Mouse (Mus musculus): ENCODE data around the gene Mydgf. TPM values are rescaled to one million over a fixed set of nuclear protein-coding genes. Genes with fewer than 3 reads are reported as not detected.

The Mydgf gene
- total and polyA plus RNA-seq, 3 experiments = 61.1 to 101 (median 85.5) TPM

DNA sequence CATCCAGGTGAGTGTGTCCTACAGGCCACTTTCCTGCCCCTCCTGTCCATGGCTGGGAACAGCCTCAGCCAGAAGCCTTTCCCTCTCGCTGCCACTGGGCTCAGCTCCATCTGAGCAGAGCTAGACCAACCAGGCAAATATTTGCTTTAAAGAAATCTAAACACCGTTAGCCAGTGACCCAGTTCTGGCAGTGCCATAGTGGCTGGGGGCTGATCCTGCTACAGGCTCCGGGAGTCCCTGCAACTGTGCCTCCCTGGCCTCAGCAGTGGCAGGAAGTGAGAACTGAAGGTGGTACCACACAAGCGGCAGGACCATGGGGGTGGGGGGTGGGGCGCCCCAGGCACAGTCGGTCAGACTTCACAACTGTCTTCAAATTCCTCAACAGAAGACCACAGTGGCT is 29.0 kb upstream of the Mydgf start:
- no peaks in the 10 kb centered on the region for H3K27me3 ChIP-seq (replicated peaks)
- no peak for DNase-seq (ENCODE audit: extremely low read depth)
- dilution Hi-C loops (cut with MboI; ENCODE audit: extremely low pct_ligation_motif_present, extremely low pct_unique_long_range_greater_than_20kb, low sequenced_read_pairs) (no loop called here), in situ Hi-C loops (cut with MboI; ENCODE audit: low pct_ligation_motif_present, low pct_unique_long_range_greater_than_20kb, low sequenced_read_pairs) (no loop called here)
- peaks cover 10 to 39% of the 10 kb centered on the region in 2 experiments for H3K4me1 ChIP-seq (ENCODE audit: control insufficient read depth in 1 of 2, insufficient read depth in 2 of 2)
- H3K4me3 ChIP-seq (replicated peaks in 1 of 3; ENCODE audit: low read depth in 2 of 3, low read length in 2 of 3, poor library complexity in 1 of 3) = no peak overlapping the region
- H3K36me3 ChIP-seq (replicated peaks in 1 of 2; ENCODE audit: control insufficient read depth in 1 of 2, insufficient read depth in 1 of 2, low read length in 1 of 2) = peaks cover 42 to 84% of the 10 kb centered on the region in 2 experiments
- H3K9ac ChIP-seq (ENCODE audit: insufficient read depth, low read depth) = no peak overlapping the region
- TF ChIP-seq ZMIZ1 (IDR thresholded peaks at IDR 0.05; ENCODE audit: low read depth, low read length) (no peak), GABPA (IDR thresholded peaks at IDR 0.05; ENCODE audit: insufficient replicate concordance, low read depth, low read length) (no peak), PAX5 (IDR thresholded peaks at IDR 0.05; ENCODE audit: low read length) (no peak), UBTF (IDR thresholded peaks at IDR 0.05; ENCODE audit: low read depth, low read length) (no peak)
- H3K9me3 ChIP-seq (replicated peaks; ENCODE audit: low read length) = no peaks in the 10 kb centered on the region
- no peak overlapping the region for H3K4me2 ChIP-seq (ENCODE audit: insufficient read depth, low read depth, poor library complexity, severe bottlenecking)
- no peak overlapping the region for H3K27ac ChIP-seq (ENCODE audit: insufficient read depth, low read depth)
- H3K79me2 ChIP-seq (replicated peaks; ENCODE audit: control insufficient read depth, extremely low read depth, insufficient read depth, poor library complexity, severe bottlenecking) = no peaks in the 10 kb centered on the region; the same call in 1 of the 2 replicates

DNA sequence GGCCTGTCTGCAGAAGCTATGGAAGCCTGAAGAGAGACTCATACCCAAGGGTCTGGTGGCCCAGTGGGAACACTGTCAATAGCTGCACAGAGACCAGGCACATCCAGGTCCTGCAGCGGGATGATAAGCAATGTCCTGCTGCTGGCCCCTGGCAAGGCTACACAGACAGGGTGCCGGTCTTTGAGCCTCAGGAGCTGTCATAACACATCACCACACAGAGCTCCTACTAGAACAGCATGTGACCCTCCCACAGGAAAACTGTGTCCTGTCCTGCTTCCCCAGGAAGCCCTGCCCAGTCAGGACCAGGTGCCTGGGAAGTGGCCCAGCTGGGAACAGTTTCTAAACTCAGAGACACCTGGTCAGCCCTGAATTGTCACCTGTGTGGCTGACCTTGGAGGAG is 27.4 kb upstream of the Mydgf start:
- TF ChIP-seq CHD1 (IDR thresholded peaks at IDR 0.05; ENCODE audit: low read depth, low read length) = no peak
- no peak for TF ChIP-seq RAD21 (IDR thresholded peaks at IDR 0.05; ENCODE audit: low read depth, low read length)
- no peak for TF ChIP-seq ETS1 (conservative IDR thresholded peaks at IDR 0.05; ENCODE audit: low read depth, low read length)
- TF ChIP-seq MAZ (IDR thresholded peaks at IDR 0.05; ENCODE audit: low read depth, low read length) = no peak
- no peak for TF ChIP-seq TBP (conservative IDR thresholded peaks at IDR 0.05; ENCODE audit: low read depth, low read length)
- no peak for TF ChIP-seq SIN3A (IDR thresholded peaks at IDR 0.05; ENCODE audit: low read length)
- no peak for TF ChIP-seq CTCF (conservative IDR thresholded peaks at IDR 0.05 in 1 of 2, IDR thresholded peaks at IDR 0.05 in 1 of 2; ENCODE audit: low read depth in 2 of 2, low read length in 2 of 2)
- Histone ChIP-seq H3K9ac (ENCODE audit: insufficient read depth, low read depth) (no peak overlapping the region), H3K4me3 (replicated peaks in 1 of 3; ENCODE audit: low read depth in 2 of 3, low read length in 2 of 3, poor library complexity in 1 of 3) (no peak overlapping the region), H3K27ac (ENCODE audit: insufficient read depth, low read depth) (no peak overlapping the region), H3K36me3 (replicated peaks in 1 of 2; ENCODE audit: control insufficient read depth in 1 of 2, insufficient read depth in 1 of 2, low read length in 1 of 2) (peaks cover 57 to 92% of the 10 kb centered on the region in 2 experiments), H3K4me1 (ENCODE audit: control insufficient read depth in 1 of 2, insufficient read depth in 2 of 2) (peaks cover 3 to 23% of the 10 kb centered on the region in 2 experiments; a peak in 3 of 4 replicates), H3K4me2 (ENCODE audit: insufficient read depth, low read depth, poor library complexity, severe bottlenecking) (no peak overlapping the region), H3K9me3 (replicated peaks; ENCODE audit: low read length) (no peaks in the 10 kb centered on the region), H3K79me2 (replicated peaks; ENCODE audit: control insufficient read depth, extremely low read depth, insufficient read depth, poor library complexity, severe bottlenecking) (no peaks in the 10 kb centered on the region; the same call in 1 of the 2 replicates), H3K27me3 (replicated peaks) (no peaks in the 10 kb centered on the region)
- DNase-seq (ENCODE audit: extremely low read depth) = no peak
- in situ Hi-C loops (cut with MboI; ENCODE audit: low pct_ligation_motif_present, low pct_unique_long_range_greater_than_20kb, low sequenced_read_pairs) (no loop called here), dilution Hi-C loops (cut with MboI; ENCODE audit: extremely low pct_ligation_motif_present, extremely low pct_unique_long_range_greater_than_20kb, low sequenced_read_pairs) (no loop called here)

DNA sequence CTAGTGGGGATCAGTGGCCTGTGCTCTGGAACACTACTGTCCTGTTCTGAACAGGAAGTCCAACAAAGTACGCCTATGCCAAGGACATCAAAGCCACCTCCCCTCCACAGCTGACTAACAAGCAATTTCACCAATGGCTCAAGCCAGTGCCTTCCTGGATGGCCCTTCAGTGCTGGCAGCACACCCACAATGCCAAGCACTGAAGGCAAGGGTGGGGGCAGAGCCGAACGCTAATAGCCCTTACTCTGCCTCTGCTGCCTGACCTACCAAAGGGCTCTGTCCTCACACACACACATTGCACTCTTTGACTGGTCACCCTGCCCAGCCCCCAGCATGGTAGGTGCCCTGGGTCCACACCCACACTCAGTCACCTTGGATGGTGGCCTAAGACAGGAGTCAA is 25.1 kb upstream of the Mydgf start:
- Histone ChIP-seq H3K9me3 (replicated peaks; ENCODE audit: low read length) (no peaks in the 10 kb centered on the region), H3K4me2 (ENCODE audit: insufficient read depth, low read depth, poor library complexity, severe bottlenecking) (no peak overlapping the region), H3K27me3 (replicated peaks) (no peaks in the 10 kb centered on the region), H3K4me1 (ENCODE audit: control insufficient read depth in 1 of 2, insufficient read depth in 2 of 2) (peaks cover 3 to 12% of the 10 kb centered on the region in 2 experiments; a peak in 3 of 4 replicates), H3K79me2 (replicated peaks; ENCODE audit: control insufficient read depth, extremely low read depth, insufficient read depth, poor library complexity, severe bottlenecking) (no peaks in the 10 kb centered on the region), H3K4me3 (replicated peaks in 1 of 3; ENCODE audit: low read depth in 2 of 3, low read length in 2 of 3, poor library complexity in 1 of 3) (no peak overlapping the region), H3K36me3 (replicated peaks in 1 of 2; ENCODE audit: control insufficient read depth in 1 of 2, insufficient read depth in 1 of 2, low read length in 1 of 2) (peaks cover 80 to 95% of the 10 kb centered on the region in 2 experiments), H3K27ac (ENCODE audit: insufficient read depth, low read depth) (no peak overlapping the region), H3K9ac (ENCODE audit: insufficient read depth, low read depth) (no peak overlapping the region)
- TF ChIP-seq POLR2A (IDR thresholded peaks at IDR 0.05; ENCODE audit: low read depth, low read length) (no peak), BHLHE40 (IDR thresholded peaks at IDR 0.05; ENCODE audit: low read depth, low read length) (no peak), SMC3 (IDR thresholded peaks at IDR 0.05; ENCODE audit: low read depth, low read length) (no peak), ETS1 (conservative IDR thresholded peaks at IDR 0.05; ENCODE audit: low read depth, low read length) (no peak)
- DNase-seq (ENCODE audit: extremely low read depth) = no peak
- dilution Hi-C loops (cut with MboI; ENCODE audit: extremely low pct_ligation_motif_present, extremely low pct_unique_long_range_greater_than_20kb, low sequenced_read_pairs) (no loop called here), in situ Hi-C loops (cut with MboI; ENCODE audit: low pct_ligation_motif_present, low pct_unique_long_range_greater_than_20kb, low sequenced_read_pairs) (no loop called here)

All from CH12.LX (cell line).